Mouse (Mus musculus): ENCODE data around the gene Actl9. TPM values are rescaled to one million over a fixed set of nuclear protein-coding genes. Genes with fewer than 3 reads are reported as not detected.

Gene Actl9
- polyA plus RNA-seq, 1 experiment from 2014 or later, result not detected

Other genes with a start within 250 kb of the Actl9 start
- not detected in 2 replicates for gene Olfr239, start 241.6 kb upstream of the Actl9 start, polyA plus RNA-seq (2015; fragmentation: Nextera tagmentation; extraction: Ambion mirVana)
- gene Olfr1564, start 211.2 kb upstream of the Actl9 start, polyA plus RNA-seq (2015; fragmentation: Nextera tagmentation; extraction: Ambion mirVana), result 0.04 TPM in 1 of 2 replicates, not detected in the other
- gene Zfp955a, start 177.8 kb upstream of the Actl9 start, polyA plus RNA-seq (2015; fragmentation: Nextera tagmentation; extraction: Ambion mirVana), result 11.8 and 12.2 TPM in 2 replicates
- 0.05 TPM in 1 of 2 replicates, not detected in the other for gene Olfr63, start 168.2 kb upstream of the Actl9 start, polyA plus RNA-seq (2015; fragmentation: Nextera tagmentation; extraction: Ambion mirVana)
- 8.1 and 8.6 TPM in 2 replicates for gene Zfp955b, start 143.4 kb upstream of the Actl9 start, polyA plus RNA-seq (2015; fragmentation: Nextera tagmentation; extraction: Ambion mirVana)
- 4.6 and 5.9 TPM in 2 replicates for gene Zfp81, start 74.0 kb upstream of the Actl9 start, polyA plus RNA-seq (2015; fragmentation: Nextera tagmentation; extraction: Ambion mirVana)
- 7.1 and 7.5 TPM in 2 replicates for gene Zfp101, start 38.3 kb upstream of the Actl9 start, polyA plus RNA-seq (2015; fragmentation: Nextera tagmentation; extraction: Ambion mirVana)
- 39.3 and 41.8 TPM in 2 replicates for gene Adamts10, start 91.3 kb downstream of the Actl9 start, polyA plus RNA-seq (2015; fragmentation: Nextera tagmentation; extraction: Ambion mirVana)
- gene Myo1f, start 122.8 kb downstream of the Actl9 start, polyA plus RNA-seq (2015; fragmentation: Nextera tagmentation; extraction: Ambion mirVana), result 2.1 and 3.0 TPM in 2 replicates
- 30.7 and 32.1 TPM in 2 replicates for gene Zfp414, start 196.2 kb downstream of the Actl9 start, polyA plus RNA-seq (2015; fragmentation: Nextera tagmentation; extraction: Ambion mirVana)
- gene Pram1, start 205.2 kb downstream of the Actl9 start, polyA plus RNA-seq (2015; fragmentation: Nextera tagmentation; extraction: Ambion mirVana), result 0.56 and 0.64 TPM in 2 replicates